Mouse (Mus musculus) heart, embryonic 14.5 days (tissue): ENCODE data around the gene Cox8a. TPM values are rescaled to one million over a fixed set of nuclear protein-coding genes. Genes with fewer than 3 reads are reported as not detected.

Experiments
- ATAC-seq: fragments of 200-750 bp; cut with Nextera tagmentation; 2 replicates; pipeline ENCODE4 v1.8.0; 2017; ENCODE audit warnings: low read depth, moderate TSS enrichment; ENCODE audit not compliant: insufficient number of reproducible peaks, insufficient read depth, low FRiP score
- H3K27ac ChIP-seq, 2 experiments: fragments of 200-500 bp in 1 of 2; fragments of 300-500 bp in 1 of 2; sonication (generic) in 1 of 2; replicated peaks in 1 of 2; 2 replicates each; pipeline ENCODE4 v1.5.1; 2012 to 2014; ENCODE audit warnings: low read depth in 2 of 2, low read length in 2 of 2, control low read depth in 1 of 2, mild to moderate bottlenecking in 1 of 2, mixed read lengths in 1 of 2; ENCODE audit not compliant: control insufficient read depth in 1 of 2, insufficient read depth in 1 of 2
- H3K27me3 ChIP-seq: fragments of 300-500 bp; sonication (generic); 2 replicates; pipeline ENCODE4 v1.6.1; 2014; ENCODE audit warnings: mild to moderate bottlenecking, low read length, control low read depth; ENCODE audit not compliant: control insufficient read depth, insufficient read depth
- H3K36me3 ChIP-seq: fragments of 300-500 bp; sonication (generic); 2 replicates; pipeline ENCODE4 v1.6.1; 2014; ENCODE audit warnings: mild to moderate bottlenecking, control low read depth, low read length, mixed read lengths; ENCODE audit not compliant: control insufficient read depth, insufficient read depth
- H3K4me1 ChIP-seq, 2 experiments: fragments of 200-500 bp in 1 of 2; fragments of 300-500 bp in 1 of 2; sonication (generic) in 1 of 2; 2 replicates each; pipeline ENCODE4 v1.6.1; 2012 to 2014; ENCODE audit warnings: low read length in 2 of 2, control low read depth in 1 of 2, mixed read lengths in 1 of 2; ENCODE audit not compliant: control insufficient read depth in 2 of 2, insufficient read depth in 2 of 2
- H3K4me2 ChIP-seq: fragments of 300-500 bp; sonication (generic); 2 replicates; pipeline ENCODE4 v1.6.1; 2014; ENCODE audit warnings: mild to moderate bottlenecking, low read length
- H3K4me3 ChIP-seq, 2 experiments: fragments of 200-500 bp in 1 of 2; fragments of 300-500 bp in 1 of 2; sonication (generic) in 1 of 2; 2 replicates each; pipeline ENCODE4 v1.5.1; 2012 to 2014; ENCODE audit warnings: low read length in 2 of 2, mild to moderate bottlenecking in 2 of 2, control low read depth in 1 of 2, low read depth in 1 of 2, moderate library complexity in 1 of 2; ENCODE audit not compliant: control insufficient read depth in 1 of 2, insufficient read depth in 1 of 2
- H3K9ac ChIP-seq: fragments of 300-500 bp; sonication (generic); 2 replicates; pipeline ENCODE4 v1.6.1; 2014; ENCODE audit warnings: mild to moderate bottlenecking, low read length
- H3K9me3 ChIP-seq: fragments of 300-500 bp; sonication (generic); 2 replicates; pipeline ENCODE4 v1.6.1; 2016; ENCODE audit warnings: low read length, control low read depth; ENCODE audit not compliant: control insufficient read depth
- WGBS: fragments of 180-500 bp; shearing (Covaris S2); extraction: QIAGEN DNeasy Blood & Tissue Kit; methylation state at CpG from one replicate; pipeline ENCODE4 v1.1.7; 2014; 5-methylcytosine and 5-hydroxymethylcytosine counted together
- polyA plus RNA-seq: library from polyadenylated mRNA; unstranded; fragments of >200 nt; fragmentation: Nextera tagmentation; extraction: Ambion mirVana; gene quantifications from 2 replicates; pipeline ENCODE4 v1.2.1, GENCODE M21; 2014

Gene Cox8a
- polyA plus RNA-seq, 1 experiment from 2014 or later = 2,575 TPM

DNA sequence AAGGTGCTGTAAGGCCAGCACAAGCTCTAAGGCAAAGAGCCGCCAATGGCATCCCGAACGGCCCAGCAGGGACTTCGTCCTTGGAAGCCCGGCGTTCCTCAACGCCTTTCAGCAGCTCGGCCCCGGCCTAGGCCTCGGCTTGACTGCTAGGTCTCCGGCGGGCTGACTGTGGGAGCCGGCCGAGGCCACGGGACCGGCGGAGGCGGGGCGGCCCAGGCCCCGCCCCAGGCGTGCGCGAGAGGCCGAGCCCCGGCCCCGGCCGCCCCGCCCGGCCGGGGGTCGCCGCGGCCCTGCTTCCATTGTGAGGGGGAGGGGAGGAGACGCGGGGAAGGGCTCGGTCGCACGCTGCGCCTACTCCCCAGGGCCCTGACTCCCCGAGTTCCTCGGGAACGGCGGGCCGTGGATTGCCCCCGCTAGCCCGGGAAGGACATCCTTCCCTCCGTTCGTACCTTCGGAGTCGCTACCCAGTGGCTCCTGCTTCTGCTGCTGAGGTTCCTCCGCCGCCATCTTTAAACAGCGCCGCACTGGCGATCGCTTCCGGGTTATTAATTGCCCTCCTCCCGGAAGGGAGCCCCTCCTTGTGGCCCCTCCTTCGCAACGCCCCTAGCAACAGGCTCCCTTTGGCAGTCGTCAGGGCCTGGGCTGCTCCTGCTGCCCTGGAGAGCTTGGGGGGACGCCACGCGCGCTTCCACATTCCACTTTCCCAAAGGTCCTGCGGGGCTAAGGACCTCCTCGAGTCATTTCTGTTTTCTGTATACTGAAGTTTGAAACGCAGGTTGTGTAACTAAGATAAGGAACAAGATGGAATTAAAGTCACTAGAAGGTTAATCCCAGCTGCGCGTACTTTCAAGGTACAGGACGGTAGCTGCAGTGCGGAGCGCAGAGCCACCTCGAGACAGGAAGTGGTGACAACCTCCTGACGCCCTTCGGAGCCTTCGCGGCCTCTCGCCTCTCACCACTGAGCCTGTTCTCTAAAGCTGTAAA lies 11.4 kb downstream of the Cox8a start, which contains the start of gene Otub1:
Otub1 (minus strand) TSS at position 564 of the 984 bp plus-strand sequence.
- peak; percentile 94 for ATAC-seq
- Histone ChIP-seq H3K9me3 (no peaks in the 10 kb centered on the region), H3K27me3 (no peaks in the 10 kb centered on the region), H3K36me3 (peaks cover 33% of the 10 kb centered on the region), H3K9ac (peak within 1 kb of the TSS; percentile 91), H3K27ac (peak within 1 kb of the TSS; percentile 95 to 99), H3K4me1 (peaks cover 10 to 32% of the 10 kb centered on the region in 2 experiments), H3K4me3 (peak within 1 kb of the TSS; percentile 67 to 90), H3K4me2 (peak within 1 kb of the TSS; percentile 85)
- under 1% methylated on average over 65 of the region's 79 CpGs for WGBS

DNA sequence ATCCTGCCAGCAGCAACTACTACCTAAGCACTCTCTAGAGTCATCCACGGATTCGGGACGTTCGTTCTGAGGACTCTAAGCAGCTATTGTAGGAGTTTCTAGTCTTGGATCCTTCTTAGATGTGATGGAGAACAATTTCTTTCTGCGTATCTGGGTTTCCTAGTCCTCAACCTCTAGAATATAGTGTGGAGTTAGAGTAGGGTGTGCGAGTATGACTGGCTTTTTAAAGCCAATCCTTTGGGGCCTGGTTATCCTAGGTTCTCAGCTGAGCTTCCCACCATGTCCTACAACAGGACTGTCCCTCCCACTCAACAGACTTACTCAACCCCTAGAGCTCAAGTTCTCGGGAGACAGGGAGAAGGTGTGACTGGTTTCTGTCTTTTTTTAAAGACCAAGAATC lies 12.1 kb downstream of the Cox8a start:
- Histone ChIP-seq H3K9ac (peak overlapping the region; percentile 91), H3K36me3 (peaks cover 40% of the 10 kb centered on the region), H3K4me2 (peak overlapping the region; percentile 85), H3K9me3 (no peaks in the 10 kb centered on the region), H3K27me3 (no peaks in the 10 kb centered on the region), H3K4me3 (peak overlapping the region; percentile 67 to 90), H3K4me1 (peaks cover 10 to 32% of the 10 kb centered on the region in 2 experiments), H3K27ac (peak overlapping the region; percentile 70 to 95)
- no peak for ATAC-seq
- WGBS = 19% methylated on average over 7 of the region's 7 CpGs

GRCm38 (mm10) chr19:7204898-7205297 lies 12.5 kb downstream of the Cox8a start:
- H3K4me1 ChIP-seq = peaks cover 10 to 32% of the 10 kb centered on the region in 2 experiments
- 47% methylated on average over 2 of the region's 2 CpGs for whole genome bisulfite sequencing
- H3K27me3 ChIP-seq = no peaks in the 10 kb centered on the region
- ATAC-seq = no peak
- H3K4me2 ChIP-seq = peak overlapping the region; percentile 85
- H3K36me3 ChIP-seq = peaks cover 44% of the 10 kb centered on the region
- H3K9me3 ChIP-seq = no peaks in the 10 kb centered on the region
- H3K9ac ChIP-seq = peak overlapping the region; percentile 91
- peak overlapping the region; percentile 67 to 90; a peak in 3 of 4 replicates for H3K4me3 ChIP-seq
- H3K27ac ChIP-seq = peak overlapping the region; percentile 70 to 95; a peak in 3 of 4 replicates

DNA sequence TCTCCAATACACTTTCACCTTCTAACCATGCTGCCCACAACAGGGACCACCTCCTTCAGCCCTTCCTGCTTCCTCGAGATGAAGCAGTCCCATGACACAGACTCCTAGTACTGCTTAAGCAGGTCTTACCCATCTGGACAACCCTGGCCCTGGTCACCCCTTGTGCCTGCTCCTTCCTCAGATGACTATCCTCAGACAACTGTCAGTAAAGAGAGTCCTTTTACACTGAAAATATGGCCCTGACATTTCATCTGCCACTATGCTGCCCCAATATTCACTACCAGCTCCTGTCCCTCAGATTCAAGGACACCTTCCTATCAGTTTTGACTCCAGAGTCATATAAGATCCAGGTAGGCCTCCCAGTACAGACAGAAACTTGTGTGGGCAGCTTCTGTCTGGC lies 17.0 kb downstream of the Cox8a start:
- Histone ChIP-seq H3K27me3 (no peaks in the 10 kb centered on the region), H3K9ac (no peak overlapping the region), H3K4me3 (no peak overlapping the region), H3K36me3 (peaks cover 73% of the 10 kb centered on the region), H3K4me1 (peaks cover 14 to 42% of the 10 kb centered on the region in 2 experiments), H3K4me2 (no peak overlapping the region), H3K27ac (no peak overlapping the region), H3K9me3 (no peaks in the 10 kb centered on the region)
- 46% methylated on average over 1 of the region's 1 CpGs for WGBS
- no peak for ATAC-seq

DNA sequence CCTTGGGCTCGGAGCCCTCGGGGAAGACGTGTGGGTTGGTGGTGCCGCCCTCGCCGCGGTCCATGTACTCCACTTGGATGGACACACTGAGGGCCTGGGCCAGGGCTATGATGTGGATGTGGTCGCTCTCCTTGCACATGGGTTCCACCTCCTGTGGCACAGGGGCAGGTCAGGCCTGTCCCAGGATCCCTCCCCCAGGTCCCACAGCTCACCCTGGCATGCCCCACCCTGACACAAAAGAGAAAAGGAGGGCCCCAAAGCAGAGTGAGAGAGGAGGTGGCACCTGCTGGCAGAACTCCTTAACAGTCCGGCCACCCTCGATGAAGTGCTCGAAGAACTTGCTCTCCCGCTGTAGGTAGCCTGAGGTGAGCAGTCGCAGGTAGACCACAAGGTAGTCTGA lies 18.3 kb downstream of the Cox8a start:
- Histone ChIP-seq H3K4me1 (peaks cover 12 to 29% of the 10 kb centered on the region in 2 experiments; a peak in 3 of 4 replicates), H3K4me3 (no peak overlapping the region), H3K9ac (no peak overlapping the region), H3K27me3 (no peaks in the 10 kb centered on the region), H3K4me2 (no peak overlapping the region), H3K9me3 (no peaks in the 10 kb centered on the region), H3K36me3 (peaks cover 68% of the 10 kb centered on the region), H3K27ac (no peak overlapping the region)
- WGBS = 95% methylated on average over 13 of the region's 13 CpGs
- no peak for ATAC-seq

DNA sequence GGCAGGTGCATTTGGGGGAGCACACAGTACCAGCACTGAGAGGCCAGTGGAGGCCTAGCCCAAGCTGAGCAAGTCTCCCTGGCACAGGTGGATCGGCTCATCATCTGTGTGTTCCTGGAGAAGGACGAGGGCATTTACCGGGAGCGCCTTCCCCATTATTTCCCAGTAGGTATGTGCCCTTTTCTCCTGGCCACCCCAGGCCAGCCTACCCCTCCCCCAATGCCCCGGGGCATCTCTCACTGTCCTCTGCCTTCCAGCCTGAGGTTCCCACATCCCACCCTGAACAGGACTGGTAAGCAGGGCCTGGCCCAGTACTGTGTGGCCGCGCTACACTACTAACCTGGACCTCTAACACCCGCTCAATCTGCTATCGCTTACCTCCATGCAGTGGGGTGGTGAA lies 20.0 kb downstream of the Cox8a start:
- 78% methylated on average over 9 of the region's 9 CpGs for WGBS
- Histone ChIP-seq H3K4me2 (no peak overlapping the region), H3K4me1 (peaks cover 11 to 20% of the 10 kb centered on the region in 2 experiments; a peak in 3 of 4 replicates), H3K27me3 (no peaks in the 10 kb centered on the region), H3K4me3 (no peak overlapping the region), H3K27ac (no peak overlapping the region), H3K9ac (no peak overlapping the region), H3K36me3 (peaks cover 52% of the 10 kb centered on the region), H3K9me3 (no peaks in the 10 kb centered on the region)
- ATAC-seq = no peak; the same call in 1 of the 2 replicates

DNA sequence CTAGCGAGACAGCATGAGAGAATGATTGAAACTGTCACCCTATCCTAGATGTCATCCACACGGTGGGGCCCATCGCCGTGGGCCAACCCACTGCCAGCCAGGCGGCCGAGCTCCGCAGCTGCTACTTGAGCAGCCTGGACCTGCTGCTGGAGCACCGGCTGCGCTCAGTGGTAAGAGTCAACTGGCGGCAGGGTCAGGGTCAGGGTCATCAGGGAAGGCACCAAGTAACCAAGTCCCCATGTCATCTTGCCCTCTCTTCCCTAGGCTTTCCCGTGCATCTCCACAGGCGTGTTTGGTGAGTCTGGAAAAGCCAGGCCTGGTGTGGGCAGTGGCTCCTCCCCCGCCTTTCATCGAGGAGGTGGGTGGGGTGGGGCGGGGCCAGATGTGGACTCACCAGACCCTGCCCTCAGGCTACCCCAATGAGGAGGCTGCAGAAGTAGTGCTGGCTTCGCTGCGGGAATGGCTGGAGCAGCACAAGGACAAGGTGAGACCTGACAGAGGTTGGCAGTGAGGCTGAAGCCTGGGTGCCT lies 20.6 kb downstream of the Cox8a start:
- Histone ChIP-seq H3K27ac (0 out of 4 replicates have a peak overlapping the region, but pooled peaks of 1 of the 2 experiments have one; percentile 19), H3K36me3 (peaks cover 48% of the 10 kb centered on the region), H3K9ac (peak overlapping the region; percentile 49; the same call in 1 of the 2 replicates), H3K4me1 (peaks cover 9 to 17% of the 10 kb centered on the region in 2 experiments; a peak in 3 of 4 replicates), H3K9me3 (no peaks in the 10 kb centered on the region), H3K4me2 (peak overlapping the region; percentile 51), H3K4me3 (no peak overlapping the region), H3K27me3 (no peaks in the 10 kb centered on the region)
- 14% methylated on average over 17 of the region's 17 CpGs for WGBS
- peak; percentile 55 for ATAC-seq
